Mouse (Mus musculus): Measurements from ENCODE around the gene Dlgap4. TPM values are rescaled to one million over a fixed set of nuclear protein-coding genes. Genes with fewer than 3 reads are reported as not detected.

The Dlgap4 gene
- polyA plus RNA-seq, 1 experiment from 2014 or later = 201 TPM

- WGBS = 51% methylated on average over 7 of the region's 7 CpGs
- Histone ChIP-seq H3K4me3 (ENCODE audit: low read length) (no peak overlapping the region), H3K9me3 (ENCODE audit: control insufficient read depth, low read length) (no peaks in the 10 kb centered on the region), H3K9ac (ENCODE audit: low read depth, low read length) (no peak overlapping the region), H3K36me3 (ENCODE audit: control insufficient read depth, insufficient read depth, low read length) (no peaks in the 10 kb centered on the region), H3K27me3 (replicated peaks; ENCODE audit: control insufficient read depth, insufficient read depth, low read length) (no peaks in the 10 kb centered on the region), H3K27ac (ENCODE audit: low read depth, low read length) (no peak overlapping the region), H3K4me2 (ENCODE audit: low read length) (no peak overlapping the region), H3K4me1 (ENCODE audit: control insufficient read depth, insufficient read depth, low read depth, low read length) (no peaks in the 10 kb centered on the region)
- no peak for ATAC-seq
Measured at GRCm38 (mm10) chr2:156658751-156659150, 45.2 kb downstream of the Dlgap4 start.

GRCm38 (mm10) chr2:156659981-156660380 lies 46.5 kb downstream of the Dlgap4 start:
- ATAC-seq = no peak
- no peak overlapping the region for H3K9ac ChIP-seq (ENCODE audit: low read depth, low read length)
- 84% methylated on average over 6 of the region's 6 CpGs for WGBS
- H3K27ac ChIP-seq (ENCODE audit: low read depth, low read length) = no peak overlapping the region
- no peak overlapping the region for H3K4me2 ChIP-seq (ENCODE audit: low read length)
- no peaks in the 10 kb centered on the region for H3K36me3 ChIP-seq (ENCODE audit: control insufficient read depth, insufficient read depth, low read length)
- H3K4me1 ChIP-seq (ENCODE audit: control insufficient read depth, insufficient read depth, low read depth, low read length) = no peaks in the 10 kb centered on the region
- no peak overlapping the region for H3K4me3 ChIP-seq (ENCODE audit: low read length)
- H3K27me3 ChIP-seq (replicated peaks; ENCODE audit: control insufficient read depth, insufficient read depth, low read length) = no peaks in the 10 kb centered on the region
- H3K9me3 ChIP-seq (ENCODE audit: control insufficient read depth, low read length) = no peaks in the 10 kb centered on the region

DNA sequence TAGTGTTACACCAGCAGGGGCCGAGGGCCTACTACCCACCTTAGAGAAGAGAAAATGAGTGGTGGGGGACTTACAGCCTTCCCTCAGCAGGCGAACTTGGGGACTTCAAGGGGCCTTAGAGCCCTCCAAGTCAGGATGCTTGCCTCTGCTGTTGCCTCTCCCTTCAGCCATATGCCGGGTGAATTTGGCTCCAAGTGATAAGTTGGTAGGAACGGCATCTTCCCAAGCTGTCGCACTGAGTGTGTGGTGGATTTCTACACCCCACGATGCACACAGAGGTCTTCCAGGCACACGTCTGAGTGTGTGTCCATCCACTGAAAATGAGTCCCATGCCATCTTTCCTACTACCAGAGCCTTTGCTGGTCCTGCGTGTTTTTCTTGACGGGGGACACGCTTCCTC lies 49.7 kb downstream of the Dlgap4 start:
- Histone ChIP-seq H3K27me3 (replicated peaks; ENCODE audit: control insufficient read depth, insufficient read depth, low read length) (no peaks in the 10 kb centered on the region), H3K4me1 (ENCODE audit: control insufficient read depth, insufficient read depth, low read depth, low read length) (peaks cover 9% of the 10 kb centered on the region), H3K4me3 (ENCODE audit: low read length) (no peak overlapping the region), H3K36me3 (ENCODE audit: control insufficient read depth, insufficient read depth, low read length) (no peaks in the 10 kb centered on the region), H3K27ac (ENCODE audit: low read depth, low read length) (no peak overlapping the region), H3K9me3 (ENCODE audit: control insufficient read depth, low read length) (no peaks in the 10 kb centered on the region), H3K4me2 (ENCODE audit: low read length) (no peak overlapping the region), H3K9ac (ENCODE audit: low read depth, low read length) (no peak overlapping the region)
- WGBS = 89% methylated on average over 10 of the region's 10 CpGs
- ATAC-seq = no peak

GRCm38 (mm10) chr2:156664407-156664806 lies 50.9 kb downstream of the Dlgap4 start:
- Histone ChIP-seq H3K36me3 (ENCODE audit: control insufficient read depth, insufficient read depth, low read length) (no peaks in the 10 kb centered on the region), H3K4me2 (ENCODE audit: low read length) (no peak overlapping the region), H3K4me1 (ENCODE audit: control insufficient read depth, insufficient read depth, low read depth, low read length) (peaks cover 9% of the 10 kb centered on the region), H3K9me3 (ENCODE audit: control insufficient read depth, low read length) (no peaks in the 10 kb centered on the region), H3K27ac (ENCODE audit: low read depth, low read length) (no peak overlapping the region), H3K9ac (ENCODE audit: low read depth, low read length) (no peak overlapping the region), H3K4me3 (ENCODE audit: low read length) (no peak overlapping the region), H3K27me3 (replicated peaks; ENCODE audit: control insufficient read depth, insufficient read depth, low read length) (no peaks in the 10 kb centered on the region)
- 16% methylated on average over 5 of the region's 5 CpGs for WGBS
- ATAC-seq = no peak

DNA sequence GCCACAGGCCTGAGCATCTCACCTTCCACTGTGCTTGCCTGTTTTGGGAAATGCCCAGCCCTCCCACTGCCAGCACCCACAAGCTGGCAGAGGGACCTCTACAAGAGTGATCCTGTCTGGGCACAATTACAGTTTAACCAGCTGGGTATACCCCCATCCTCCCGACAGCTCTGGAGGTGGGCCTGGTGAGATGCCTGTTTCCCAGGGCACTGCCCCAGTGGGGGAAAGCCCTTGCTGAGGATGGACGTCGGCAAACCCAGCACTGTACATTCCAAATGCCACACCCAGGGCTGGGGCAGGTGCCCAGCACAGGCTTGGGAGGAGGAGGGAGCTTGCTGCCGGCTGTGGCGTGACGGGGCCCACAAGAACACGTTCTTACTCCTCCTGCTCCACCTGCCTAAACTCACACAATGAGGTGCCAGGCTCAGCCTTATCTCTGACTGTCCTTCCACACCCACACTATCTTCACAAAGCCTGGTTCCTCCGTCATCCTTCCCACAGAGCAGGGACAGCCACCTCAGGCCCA lies 51.6 kb downstream of the Dlgap4 start:
- H3K4me3 ChIP-seq (ENCODE audit: low read length) = no peak overlapping the region
- peaks cover 9% of the 10 kb centered on the region for H3K4me1 ChIP-seq (ENCODE audit: control insufficient read depth, insufficient read depth, low read depth, low read length)
- no peak for ATAC-seq
- H3K27me3 ChIP-seq (replicated peaks; ENCODE audit: control insufficient read depth, insufficient read depth, low read length) = no peaks in the 10 kb centered on the region
- H3K9ac ChIP-seq (ENCODE audit: low read depth, low read length) = no peak overlapping the region
- no peaks in the 10 kb centered on the region for H3K36me3 ChIP-seq (ENCODE audit: control insufficient read depth, insufficient read depth, low read length)
- WGBS = 60% methylated on average over 8 of the region's 8 CpGs
- H3K4me2 ChIP-seq (ENCODE audit: low read length) = no peak overlapping the region
- H3K27ac ChIP-seq (ENCODE audit: low read depth, low read length) = no peak overlapping the region
- H3K9me3 ChIP-seq (ENCODE audit: control insufficient read depth, low read length) = no peaks in the 10 kb centered on the region

GRCm38 (mm10) chr2:156665620-156666196 lies 52.2 kb downstream of the Dlgap4 start:
- WGBS = 41% methylated on average over 13 of the region's 13 CpGs

DNA sequence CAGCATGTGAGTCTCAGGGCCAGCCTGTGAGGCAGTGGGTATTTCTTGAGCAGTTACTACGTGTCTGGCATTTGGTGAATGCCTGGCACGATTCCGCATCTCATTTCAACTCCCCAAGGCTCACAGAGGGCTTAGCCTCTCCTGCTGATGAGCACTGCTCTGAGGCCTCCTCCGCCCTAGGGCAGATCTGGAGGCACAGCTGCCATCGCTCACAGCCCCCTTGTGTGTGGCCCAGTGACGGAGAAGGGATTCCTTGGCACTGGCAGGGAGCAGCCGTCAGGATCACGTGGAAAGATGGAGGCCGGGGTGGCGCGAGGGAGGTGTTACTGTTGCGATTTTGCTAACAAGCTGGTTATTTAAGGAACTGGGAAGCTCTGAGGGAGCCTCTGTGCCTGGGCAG lies 52.7 kb downstream of the Dlgap4 start:
- no peaks in the 10 kb centered on the region for H3K9me3 ChIP-seq (ENCODE audit: control insufficient read depth, low read length)
- 20% methylated on average over 12 of the region's 12 CpGs for WGBS
- H3K4me1 ChIP-seq (ENCODE audit: control insufficient read depth, insufficient read depth, low read depth, low read length) = peaks cover 9% of the 10 kb centered on the region
- H3K9ac ChIP-seq (ENCODE audit: low read depth, low read length) = no peak overlapping the region
- no peak overlapping the region for H3K4me2 ChIP-seq (ENCODE audit: low read length)
- H3K4me3 ChIP-seq (ENCODE audit: low read length) = no peak overlapping the region
- no peaks in the 10 kb centered on the region for H3K36me3 ChIP-seq (ENCODE audit: control insufficient read depth, insufficient read depth, low read length)
- peak overlapping the region; percentile 17; the same call in 1 of the 2 replicates for H3K27ac ChIP-seq (ENCODE audit: low read depth, low read length)
- no peaks in the 10 kb centered on the region for H3K27me3 ChIP-seq (replicated peaks; ENCODE audit: control insufficient read depth, insufficient read depth, low read length)
- ATAC-seq = peak; percentile 79

More at GRCm38 (mm10) chr2:156665620-156666196, 52.2 kb downstream of the Dlgap4 start:
- Histone ChIP-seq H3K36me3 (ENCODE audit: control insufficient read depth, insufficient read depth, low read length) (no peaks in the 10 kb centered on the region), H3K4me1 (ENCODE audit: control insufficient read depth, insufficient read depth, low read depth, low read length) (peaks cover 9% of the 10 kb centered on the region), H3K4me2 (ENCODE audit: low read length) (no peak overlapping the region), H3K9me3 (ENCODE audit: control insufficient read depth, low read length) (no peaks in the 10 kb centered on the region), H3K27ac (ENCODE audit: low read depth, low read length) (no peak overlapping the region), H3K27me3 (replicated peaks; ENCODE audit: control insufficient read depth, insufficient read depth, low read length) (no peaks in the 10 kb centered on the region), H3K9ac (ENCODE audit: low read depth, low read length) (no peak overlapping the region), H3K4me3 (ENCODE audit: low read length) (no peak overlapping the region)
- no peak; the same call in 1 of the 2 replicates for ATAC-seq

DNA sequence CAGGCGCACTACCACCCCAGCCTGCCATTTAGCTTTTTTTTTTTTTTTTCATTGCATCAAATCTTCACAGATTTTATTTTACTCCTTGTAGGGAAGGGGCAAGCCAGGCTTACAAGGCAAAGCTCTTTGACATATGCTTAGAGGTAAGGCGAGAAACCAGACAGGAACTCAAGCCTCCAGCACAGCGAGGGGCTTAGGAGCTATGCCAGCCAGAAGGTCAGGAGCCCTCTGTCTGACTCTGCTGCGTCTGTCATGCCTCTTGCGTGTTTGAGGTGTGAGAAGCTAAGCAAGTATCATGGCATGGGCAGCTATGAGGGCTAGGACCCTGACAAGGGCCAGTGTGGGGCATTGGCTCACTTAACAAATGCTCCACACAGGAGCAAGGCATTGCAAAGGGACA lies 53.8 kb downstream of the Dlgap4 start:
- WGBS = 84% methylated on average over 5 of the region's 5 CpGs
- Histone ChIP-seq H3K36me3 (ENCODE audit: control insufficient read depth, insufficient read depth, low read length) (no peaks in the 10 kb centered on the region), H3K9ac (ENCODE audit: low read depth, low read length) (no peak overlapping the region), H3K27me3 (replicated peaks; ENCODE audit: control insufficient read depth, insufficient read depth, low read length) (no peaks in the 10 kb centered on the region), H3K4me1 (ENCODE audit: control insufficient read depth, insufficient read depth, low read depth, low read length) (peaks cover 9% of the 10 kb centered on the region), H3K4me3 (ENCODE audit: low read length) (no peak overlapping the region), H3K27ac (ENCODE audit: low read depth, low read length) (no peak overlapping the region), H3K9me3 (ENCODE audit: control insufficient read depth, low read length) (no peaks in the 10 kb centered on the region), H3K4me2 (ENCODE audit: low read length) (no peak overlapping the region)
- ATAC-seq = no peak

GRCm38 (mm10) chr2:156668625-156669024 lies 55.1 kb downstream of the Dlgap4 start:
- H3K27ac ChIP-seq (ENCODE audit: low read depth, low read length) = no peak overlapping the region
- H3K9ac ChIP-seq (ENCODE audit: low read depth, low read length) = no peak overlapping the region
- H3K9me3 ChIP-seq (ENCODE audit: control insufficient read depth, low read length) = no peaks in the 10 kb centered on the region
- H3K36me3 ChIP-seq (ENCODE audit: control insufficient read depth, insufficient read depth, low read length) = no peaks in the 10 kb centered on the region
- H3K4me1 ChIP-seq (ENCODE audit: control insufficient read depth, insufficient read depth, low read depth, low read length) = peaks cover 9% of the 10 kb centered on the region
- no peak for ATAC-seq
- H3K27me3 ChIP-seq (replicated peaks; ENCODE audit: control insufficient read depth, insufficient read depth, low read length) = no peaks in the 10 kb centered on the region
- no peak overlapping the region for H3K4me3 ChIP-seq (ENCODE audit: low read length)
- WGBS = 91% methylated on average over 6 of the region's 6 CpGs
- no peak overlapping the region for H3K4me2 ChIP-seq (ENCODE audit: low read length)

All from hindbrain, embryonic 16.5 days (tissue).